Mouse (Mus musculus): ENCODE measurements at regions not wholly inside any gene's neighbourhood (a gene's known extent, or its start where the extent isn't known, plus 50 kb on each side); places are given as distances from the start of the nearest gene placed in this dataset.

DNA sequence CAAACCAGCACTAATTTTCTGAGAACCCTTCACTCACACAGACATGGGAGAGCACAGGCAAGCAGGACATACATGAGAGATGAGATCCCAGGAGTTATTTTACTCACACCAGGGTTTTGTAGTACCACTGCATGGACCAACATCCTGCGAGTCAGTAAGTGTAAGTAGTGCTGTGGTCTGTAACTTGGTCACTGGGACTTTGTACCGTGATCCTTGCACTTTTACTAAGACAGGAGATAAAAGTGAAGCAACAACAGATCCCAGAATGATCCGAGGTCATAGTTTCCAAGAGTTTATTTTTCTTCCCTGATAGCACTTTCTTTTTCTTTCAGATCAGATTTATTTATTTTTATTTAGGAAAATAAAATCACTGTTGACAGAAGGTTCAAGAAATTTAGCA, 54.1 kb upstream of the Mtap start:
- intact Hi-C loops (cut with DNase I): no loop called here
- no peak for DNase-seq

DNA sequence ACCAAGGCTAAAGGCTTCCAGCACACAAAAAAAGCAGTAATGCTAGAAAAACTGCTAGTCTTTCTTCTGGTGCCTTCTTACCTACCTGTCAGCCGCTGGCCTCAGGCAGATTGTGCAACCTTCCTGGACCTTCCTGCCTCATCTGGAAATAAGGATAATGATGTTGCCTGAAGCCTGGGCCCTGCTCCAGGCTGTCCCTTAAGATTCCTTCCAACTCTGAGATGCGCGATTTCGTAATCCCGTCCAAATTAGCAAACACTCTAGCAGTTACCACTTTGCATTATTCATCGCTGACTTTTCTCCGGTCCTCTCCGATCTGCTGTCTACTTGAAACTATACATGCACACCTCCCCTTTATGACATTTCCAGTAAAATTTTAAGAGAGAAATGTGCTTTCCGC, 58.4 kb upstream of the Mtap start:
- no peak for DNase-seq
- intact Hi-C loops (cut with DNase I): no loop called here

DNA sequence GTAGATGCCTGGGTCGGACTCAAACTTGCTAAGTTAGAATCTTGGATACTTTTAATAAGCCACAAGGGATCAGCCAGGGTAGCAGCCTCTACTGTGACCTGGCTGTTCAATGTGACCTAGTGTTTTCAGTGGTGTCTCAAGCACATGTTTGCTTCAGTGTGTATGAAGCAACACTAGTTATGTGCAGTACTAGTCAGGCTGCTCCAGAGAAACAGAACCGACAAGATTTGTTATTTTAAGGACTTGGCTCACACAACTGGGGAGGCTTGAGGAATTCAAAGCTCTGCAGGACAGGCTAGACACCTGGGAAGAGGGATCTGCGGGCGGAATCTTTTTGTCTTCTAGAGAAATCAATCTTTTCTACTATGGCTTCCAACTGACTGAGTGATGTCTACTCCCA, 62.2 kb upstream of the Mtap start:
- DNase-seq: no peak
- intact Hi-C loops (cut with DNase I): no loop called here

DNA sequence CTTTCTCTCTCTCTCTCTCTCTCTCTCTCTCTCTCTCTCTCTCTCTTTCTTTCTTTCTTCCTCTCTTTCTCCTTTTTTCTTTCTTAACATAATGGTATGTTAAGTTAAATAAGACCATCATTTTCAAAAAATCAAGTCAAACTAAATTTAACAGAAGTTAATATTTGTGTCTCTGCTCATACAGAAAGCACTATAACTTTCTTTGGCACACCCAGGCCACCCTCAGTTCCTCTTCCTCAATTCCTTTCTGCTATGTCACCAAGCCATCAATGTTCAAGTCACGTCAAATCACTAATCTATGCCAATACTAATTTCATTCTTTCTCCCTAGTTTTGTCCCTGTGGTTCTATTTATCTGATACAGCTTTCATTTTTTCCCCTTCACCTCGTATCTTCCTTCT, 66.5 kb upstream of the Mtap start:
- DNase-seq: no peak
- intact Hi-C loops (cut with DNase I): no loop called here

DNA sequence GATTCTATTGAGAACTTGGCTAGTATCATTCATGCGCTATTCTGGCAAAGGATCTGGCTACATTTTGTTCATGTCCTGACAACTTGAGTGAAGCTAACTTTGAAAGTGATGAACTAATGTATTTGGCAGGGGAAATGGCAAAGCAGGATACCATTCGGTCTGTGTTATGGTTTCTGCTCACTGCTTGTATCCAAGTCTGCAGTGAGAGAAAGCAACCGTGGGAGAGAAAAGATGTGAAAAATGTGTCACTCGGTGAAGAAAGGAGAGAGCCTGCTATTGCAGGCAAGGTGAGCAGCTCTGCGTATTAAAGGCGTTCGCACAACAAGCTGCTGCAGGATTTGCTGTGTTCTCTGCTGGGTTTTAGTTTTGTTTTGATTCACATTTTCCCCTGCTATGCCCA, 72.5 kb upstream of the Mtap start:
- intact Hi-C loops (cut with DNase I): no loop called here
- no peak for DNase-seq

DNA sequence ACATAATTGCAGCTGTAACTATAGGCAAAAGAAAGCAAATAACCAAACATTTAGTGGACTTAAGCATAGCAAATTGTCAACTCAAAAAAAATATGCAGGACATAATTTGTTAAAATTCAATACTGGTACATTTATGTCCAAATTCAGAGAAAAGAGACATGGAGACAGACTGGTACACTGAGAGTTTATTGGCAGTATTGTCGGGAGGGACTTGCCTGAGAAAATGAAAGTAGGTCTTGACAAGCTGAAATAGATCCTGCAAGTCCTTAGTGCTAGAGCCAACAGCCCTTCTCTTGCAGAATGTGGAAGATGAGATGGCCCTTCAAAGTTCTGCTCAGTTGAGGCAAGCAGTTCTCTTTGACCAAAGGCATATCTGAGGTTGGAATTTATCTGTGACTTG, 74.5 kb upstream of the Mtap start:
- intact Hi-C loops (cut with DNase I): no loop called here
- no peak for DNase-seq

DNA sequence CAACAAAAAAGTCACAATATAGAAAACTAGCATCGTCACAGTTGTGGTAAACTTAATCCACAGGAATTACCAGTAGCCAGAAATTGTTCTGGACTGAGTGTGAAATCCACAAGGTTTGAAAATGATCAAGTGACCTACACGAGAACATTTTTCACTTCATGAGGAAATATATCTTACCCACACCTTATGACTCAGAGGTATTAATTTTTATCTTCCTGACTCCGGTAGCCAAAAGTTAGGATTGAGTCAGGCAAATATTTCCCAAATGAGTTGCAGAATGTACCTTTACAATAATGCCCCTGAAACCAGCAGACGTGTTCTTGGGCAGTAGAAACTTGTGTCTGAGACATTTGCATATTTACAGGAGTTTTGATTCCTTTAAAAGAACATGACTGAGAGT, 75.3 kb upstream of the Mtap start:
- DNase-seq: no peak
- intact Hi-C loops (cut with DNase I): no loop called here

DNA sequence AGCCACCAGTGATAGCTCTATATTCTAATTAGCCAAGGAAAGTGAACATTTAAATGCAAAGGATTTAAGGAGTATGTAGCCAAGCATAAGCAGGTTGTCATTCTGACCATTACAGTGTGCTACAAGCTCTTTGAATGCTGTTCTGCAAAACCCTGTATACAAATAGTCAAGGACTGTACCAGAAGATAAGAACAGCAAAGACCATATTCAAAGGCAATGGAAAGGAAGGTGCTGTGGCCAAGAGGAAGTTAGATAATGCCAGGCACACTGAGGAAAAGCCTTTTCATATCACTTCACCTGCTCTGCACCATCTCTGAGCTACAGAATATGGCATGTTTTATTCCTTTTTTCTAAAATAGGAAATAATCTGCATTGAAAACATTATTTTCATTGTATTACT, 79.3 kb upstream of the Mtap start:
- intact Hi-C loops (cut with DNase I): no loop called here
- DNase-seq: no peak

DNA sequence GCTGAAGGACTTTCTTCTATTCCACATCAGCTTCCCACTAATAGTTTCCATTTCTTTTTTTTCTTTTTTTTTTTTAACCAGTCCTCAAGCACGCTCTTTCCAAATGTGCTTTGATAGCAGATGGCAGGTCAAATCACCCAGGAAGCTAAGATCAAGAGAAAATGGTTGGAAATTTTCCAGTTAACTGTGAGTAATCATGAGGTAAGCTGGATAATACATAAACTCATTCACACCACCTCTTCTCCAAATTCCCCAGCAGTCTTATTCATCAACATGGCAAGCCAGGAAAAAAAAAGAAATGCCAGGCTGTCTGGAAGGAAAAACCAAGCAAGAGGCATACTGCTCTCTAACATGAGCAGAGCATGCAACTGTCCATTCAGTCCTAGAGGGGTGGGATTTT, 79.8 kb upstream of the Mtap start:
- no peak for DNase-seq
- intact Hi-C loops (cut with DNase I): no loop called here

DNA sequence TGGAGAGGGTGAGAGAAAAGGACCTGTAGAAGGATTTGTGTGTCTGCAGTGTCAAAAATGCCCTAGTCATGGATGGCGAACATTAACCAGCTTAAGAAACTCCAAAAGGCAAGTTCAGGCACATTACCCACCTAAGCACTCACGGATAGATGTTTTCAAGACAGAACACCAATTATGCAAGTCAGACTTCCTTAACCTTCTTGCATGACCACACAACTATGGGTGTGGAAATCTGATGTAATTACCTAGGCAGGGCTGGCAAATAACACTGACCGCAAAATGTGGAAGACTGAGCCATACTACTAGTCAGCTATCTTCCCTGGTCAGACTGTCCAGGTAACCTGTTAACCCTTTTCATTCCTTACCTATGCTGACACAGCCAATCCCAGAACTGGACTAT, 81.0 kb upstream of the Mtap start:
- DNase-seq: no peak
- intact Hi-C loops (cut with DNase I): no loop called here

DNA sequence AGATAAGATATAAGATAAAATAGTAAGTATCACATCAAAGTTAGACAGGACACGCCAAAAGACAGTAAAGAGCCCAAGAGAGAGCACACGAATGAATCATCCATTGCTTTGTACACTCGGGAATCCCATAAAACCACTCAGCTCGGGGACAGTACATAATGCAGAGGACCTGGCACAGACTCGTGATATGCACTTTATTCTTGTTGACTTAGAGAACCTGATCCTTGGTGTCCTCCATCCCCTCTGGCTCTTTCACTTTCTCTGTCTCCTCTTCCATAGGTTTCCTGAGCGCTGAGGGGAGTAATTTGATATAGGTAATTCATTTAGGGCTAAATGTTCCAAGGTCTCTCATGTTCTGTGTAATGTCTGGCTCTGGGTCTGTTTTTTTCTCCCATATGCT, 83.3 kb upstream of the Mtap start:
- intact Hi-C loops (cut with DNase I): no loop called here
- no peak for DNase-seq

DNA sequence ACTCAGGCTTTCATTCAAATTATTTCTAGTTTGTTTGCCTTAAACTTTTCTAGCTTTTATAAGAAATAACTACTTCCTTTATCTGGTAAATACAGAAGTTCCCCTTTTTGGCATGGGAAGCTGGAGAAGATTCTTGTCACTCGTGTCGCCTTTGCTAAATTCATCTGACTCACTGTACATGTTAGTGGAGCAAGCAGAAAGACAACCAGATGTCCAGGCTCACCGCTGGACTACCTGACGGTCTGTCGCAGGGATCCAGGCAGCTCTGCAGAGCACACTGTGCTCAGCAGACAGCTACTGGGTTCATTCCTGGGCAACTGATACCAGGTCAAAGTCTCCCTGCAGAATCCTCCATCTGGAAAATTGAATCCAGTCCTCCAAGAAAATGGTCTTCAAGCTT, 85.0 kb upstream of the Mtap start:
- DNase-seq: no peak
- intact Hi-C loops (cut with DNase I): no loop called here

DNA sequence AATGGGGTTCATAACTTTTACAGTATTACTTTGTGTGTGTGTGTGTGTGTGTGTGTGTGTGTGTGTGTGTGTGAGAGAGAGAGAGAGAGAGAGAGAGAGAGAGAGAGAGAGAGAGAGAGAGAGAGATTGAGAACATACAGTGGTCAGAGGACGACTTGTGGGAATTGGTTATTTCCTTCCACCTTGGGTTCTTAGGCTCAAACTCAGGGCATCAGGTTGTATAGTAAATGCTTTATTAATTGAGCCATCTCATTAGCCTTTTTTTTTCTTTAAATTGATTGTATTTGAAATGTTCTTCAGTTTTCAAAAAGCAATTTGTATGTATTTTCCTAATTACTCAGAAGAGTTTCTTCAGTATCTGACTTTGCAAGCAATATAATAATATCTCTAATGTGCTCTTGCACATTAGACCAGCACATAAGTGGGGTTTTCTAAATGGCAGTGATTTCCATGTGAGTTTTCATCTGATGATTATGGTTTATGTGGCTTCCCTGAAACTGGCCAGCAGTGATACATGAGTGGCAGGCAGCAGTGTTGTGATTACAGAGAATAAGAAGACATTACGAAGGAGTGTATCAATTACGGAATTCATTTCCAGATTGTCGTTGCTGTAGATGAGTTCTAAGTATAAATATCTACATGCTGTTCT, 86.2 kb upstream of the Mtap start:
- no peak for DNase-seq
- intact Hi-C loops (cut with DNase I): no loop called here

DNA sequence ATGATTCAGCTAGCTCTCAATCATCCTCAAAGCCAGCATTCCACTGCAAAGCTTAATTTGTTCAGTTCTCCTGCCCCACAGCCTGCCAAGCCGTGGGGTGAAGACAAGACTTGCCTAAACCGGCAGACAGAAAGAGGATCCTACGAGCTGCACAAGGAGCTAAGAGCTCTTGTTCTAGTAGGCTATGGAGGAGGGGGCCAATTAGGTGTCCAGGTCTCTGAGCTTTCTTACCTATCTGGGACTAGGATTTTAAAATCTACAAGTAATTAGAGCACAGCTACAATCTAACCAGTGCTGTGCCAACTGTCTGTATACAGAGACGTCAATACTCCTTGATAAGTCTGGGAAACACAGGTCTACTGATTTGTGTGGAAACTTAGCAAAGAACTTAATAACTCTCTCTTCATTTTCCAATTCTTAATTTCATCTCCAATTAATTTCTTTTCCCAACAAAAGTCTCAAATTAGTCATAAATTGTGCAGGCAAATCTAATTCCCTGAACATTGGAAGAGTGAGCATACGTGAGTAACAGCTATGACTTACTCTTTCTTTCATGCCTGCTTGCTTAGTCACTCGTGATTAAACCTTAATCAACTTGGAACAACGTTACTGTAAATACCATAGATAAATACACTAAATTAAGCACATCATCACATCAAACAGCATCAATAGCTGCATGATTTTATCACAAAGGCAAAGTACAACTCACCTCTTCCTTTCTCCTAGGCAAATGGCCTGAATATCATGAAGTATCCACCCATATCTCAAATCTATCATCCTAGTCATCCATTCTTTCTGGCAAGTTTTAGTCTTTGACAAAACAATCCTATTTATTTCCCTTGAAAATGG, 87.1 kb upstream of the Mtap start:
- intact Hi-C loops (cut with DNase I): no loop called here
- no peak for DNase-seq

DNA sequence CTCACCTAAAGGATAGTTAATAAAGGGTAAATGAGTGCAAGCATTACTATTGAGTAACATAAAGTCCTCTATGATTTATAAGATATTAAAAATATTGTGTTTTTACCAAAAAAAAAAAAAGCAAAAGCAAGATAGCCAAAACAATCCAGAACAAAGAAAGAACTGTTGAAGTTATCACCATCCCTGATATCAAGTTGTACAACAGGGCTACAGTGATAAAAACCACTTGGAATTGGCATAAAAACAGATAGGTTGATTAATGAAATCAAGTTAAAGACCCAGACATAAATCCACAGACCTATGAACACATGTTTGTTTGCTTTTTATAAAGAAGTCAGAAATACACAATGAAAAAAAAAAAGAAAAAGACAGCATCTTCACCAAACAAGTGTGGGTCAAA, 92.4 kb upstream of the Mtap start:
- intact Hi-C loops (cut with DNase I): loop anchor here (5.0 kb wide), 2 partner anchors 83 to 87 kb away; no protein-coding TSS in a partner anchor
- DNase-seq: no peak

DNA sequence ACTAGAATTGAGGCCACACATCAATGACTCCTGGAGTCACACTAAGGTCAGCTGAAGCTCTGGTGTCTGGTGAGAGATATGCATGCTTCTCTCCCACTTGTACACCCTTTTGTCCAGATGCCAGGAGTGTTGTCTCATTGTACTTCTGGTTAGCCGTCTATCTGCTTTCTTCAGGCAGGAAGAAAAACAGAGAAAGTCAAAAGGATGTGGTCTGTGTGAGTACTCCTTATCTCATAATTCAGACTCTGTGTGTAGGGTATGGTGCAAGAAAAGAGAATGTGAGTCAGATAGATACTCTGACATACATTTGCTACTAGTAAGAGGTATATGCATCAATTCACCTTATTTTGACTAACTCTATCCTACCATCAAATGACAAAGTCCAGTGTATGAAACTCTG, 92.9 kb upstream of the Mtap start:
- intact Hi-C loops (cut with DNase I): loop anchor here (5.0 kb wide), 2 partner anchors 83 to 87 kb away; no protein-coding TSS in a partner anchor
- no peak for DNase-seq

DNA sequence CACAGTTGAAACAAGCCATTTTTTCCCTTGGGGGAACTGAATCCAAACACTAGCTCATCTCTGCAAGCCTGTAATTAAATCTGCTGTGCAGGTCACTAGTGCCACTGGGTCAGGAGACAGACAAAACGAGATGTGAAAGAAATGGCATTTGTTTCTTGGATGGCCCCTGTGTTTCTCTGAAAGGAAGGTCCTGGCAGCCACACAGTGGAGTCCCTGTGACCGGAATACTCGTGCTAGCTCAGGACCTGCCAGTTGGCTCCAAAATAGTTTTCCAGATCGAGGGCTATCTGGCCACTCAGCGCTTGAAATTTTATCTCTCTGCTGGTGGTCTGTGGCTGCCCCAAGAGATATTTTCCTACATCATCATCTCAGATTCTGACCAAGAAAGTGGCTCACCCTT, 96.1 kb upstream of the Mtap start:
- intact Hi-C loops (cut with DNase I): loop anchor here (5.0 kb wide), 2 partner anchors 84 to 86 kb away; no protein-coding TSS in a partner anchor
- DNase-seq: peak; percentile 73 to 79

DNA sequence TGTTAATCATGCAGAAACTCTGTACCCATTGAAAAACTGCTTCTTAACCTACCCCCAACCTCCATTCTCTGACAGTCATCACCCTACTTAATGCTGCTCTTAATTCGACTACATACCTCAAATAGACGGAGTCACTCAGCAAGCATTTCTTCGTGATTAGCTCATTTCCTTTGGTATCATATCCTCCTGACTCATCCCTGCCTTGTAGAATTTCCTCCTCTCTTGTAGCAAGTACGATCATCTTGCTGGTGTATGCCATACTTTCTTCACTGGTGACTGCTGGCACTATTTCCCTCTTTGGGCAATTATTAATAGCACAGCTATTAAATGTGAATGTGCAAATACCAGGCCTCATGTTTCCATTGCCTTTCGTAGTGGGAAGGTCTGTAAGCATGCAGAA, 98.0 kb upstream of the Mtap start:
- no peak for DNase-seq
- intact Hi-C loops (cut with DNase I): no loop called here

DNA sequence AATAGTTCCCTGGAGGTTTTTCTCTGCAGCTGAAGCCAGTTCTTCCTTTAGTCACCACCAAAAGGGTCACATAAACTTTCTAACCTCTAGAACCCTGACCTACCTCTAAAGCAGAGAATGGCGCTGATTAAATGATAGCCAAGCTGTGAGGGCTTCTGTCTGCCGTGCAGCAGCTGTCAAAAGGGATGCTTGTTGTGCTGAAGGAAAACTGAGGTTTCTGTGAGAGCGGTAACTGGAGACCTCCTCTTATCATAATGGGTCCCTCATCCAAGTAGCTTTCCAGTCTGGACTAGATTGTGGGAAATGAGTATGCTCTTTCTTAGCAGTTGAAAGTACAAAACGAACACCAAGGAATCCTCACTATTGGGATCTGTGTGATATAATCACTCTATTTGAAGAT, 98.8 kb upstream of the Mtap start:
- intact Hi-C loops (cut with DNase I): no loop called here

DNA sequence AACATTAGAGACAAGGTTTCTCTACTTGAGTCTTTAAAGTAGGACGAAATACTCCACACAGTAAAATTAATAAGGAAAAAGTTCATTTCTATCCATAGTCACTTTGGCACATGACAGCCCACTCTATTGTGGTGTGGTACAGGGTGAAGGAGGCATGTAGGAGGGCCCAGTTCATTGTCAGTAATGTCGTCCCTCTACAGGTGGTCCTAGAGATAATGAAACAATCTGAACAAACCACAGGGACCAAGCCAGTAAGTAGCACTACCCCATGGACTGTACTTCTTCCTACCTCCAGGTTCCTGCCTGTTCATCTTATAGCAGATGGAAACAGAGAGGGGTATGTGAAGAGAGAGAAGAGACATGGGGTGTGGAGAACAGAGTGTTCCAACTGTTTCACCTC, 102.1 kb upstream of the Mtap start:
- intact Hi-C loops (cut with DNase I): no loop called here
- no peak for DNase-seq

More for the DNA sequence above, 98.8 kb upstream of the Mtap start:
- no peak for DNase-seq

DNA sequence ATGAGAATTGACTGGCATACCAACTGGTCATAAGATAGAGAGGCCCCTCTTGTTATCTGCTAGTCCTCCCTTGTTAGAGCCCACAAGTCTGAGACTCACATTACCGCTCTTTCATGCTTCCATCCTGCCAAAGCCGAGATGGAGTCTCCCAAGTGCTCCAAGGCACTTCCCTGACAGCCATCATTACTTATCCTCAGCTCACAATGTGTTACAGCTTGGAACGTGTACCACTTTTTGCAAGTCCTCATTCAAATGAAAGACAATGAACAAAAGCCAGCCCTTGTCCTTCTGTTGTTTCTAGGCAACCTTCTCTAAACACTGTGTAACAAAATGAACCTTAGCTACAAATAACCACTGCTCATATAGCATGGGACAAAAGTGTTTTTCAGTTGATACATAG, 102.6 kb upstream of the Mtap start:
- peak in 1 of 2 experiments; percentile 11 for DNase-seq
- intact Hi-C loops (cut with DNase I): no loop called here

DNA sequence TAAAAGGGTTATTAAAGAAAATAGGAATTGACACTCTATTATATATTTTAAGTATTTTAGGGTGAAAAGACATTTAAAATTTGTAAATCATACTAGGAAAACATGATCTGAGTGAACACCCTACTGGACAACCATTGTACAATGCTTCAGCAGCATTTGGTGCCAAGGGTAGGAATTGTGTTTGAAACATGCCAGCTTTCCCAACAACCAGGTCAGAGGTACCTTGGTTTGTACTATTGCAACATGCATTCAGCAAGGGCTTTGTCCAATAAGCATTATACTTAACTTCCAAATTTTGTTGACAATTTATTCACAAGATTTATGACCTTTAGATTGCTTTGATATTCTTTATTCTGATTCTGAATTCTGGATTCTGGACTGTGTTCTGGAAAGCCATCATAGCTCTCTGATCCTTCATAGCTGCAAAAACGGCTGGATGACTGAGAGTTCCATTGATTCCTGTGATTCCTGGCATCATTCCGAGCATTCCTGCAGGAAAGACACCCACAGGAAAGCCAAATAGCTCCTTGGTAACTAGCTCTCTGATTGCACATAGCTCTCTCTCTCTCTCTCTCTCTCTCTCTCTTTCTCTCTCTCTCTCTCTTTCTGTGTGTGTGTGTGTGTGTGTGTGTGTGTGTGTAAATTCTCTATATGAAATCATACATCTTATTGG, 124.1 kb upstream of the Mtap start:
- intact Hi-C loops (cut with DNase I): no loop called here
- DNase-seq: peak; percentile 42 to 64

Data from heart, postnatal 10 days (tissue).